Mouse (Mus musculus): ENCODE data around the gene Ankzf1.
A peak's percentile ranks its signal among the peaks of the same experiment; 100 is the strongest.

Gene Ankzf1

GRCm38 (mm10) chr1:75190577-75190976 is 1.4 kb upstream of the Ankzf1 start:
- no peak for DNase-seq (ENCODE audit: low spot score)

- DNase-seq (ENCODE audit: low spot score): no peak
Measured at GRCm38 (mm10) chr1:75191258-75191621, 711 bp upstream of the Ankzf1 start.

GRCm38 (mm10) chr1:75192452-75192851 is 501 bp downstream of the Ankzf1 start:
- no peak for DNase-seq (ENCODE audit: low spot score)

- no peak for DNase-seq (ENCODE audit: low spot score)
Measured at GRCm38 (mm10) chr1:75201236-75201635, 9.3 kb downstream of the Ankzf1 start.

GRCm38 (mm10) chr1:75208967-75209678 is 17.2 kb downstream of the Ankzf1 start:
- peak; percentile 34 for DNase-seq (ENCODE audit: low spot score)

- DNase-seq (ENCODE audit: low spot score): peak; percentile 96
Measured at GRCm38 (mm10) chr1:75210136-75211087, 18.5 kb downstream of the Ankzf1 start, which contains the start of the genes Glb1l and Stk16. Gene Glb1l (minus strand): TSS chr1:75210813. Gene Stk16 (plus strand): TSS chr1:75210838.

- no peak for DNase-seq (ENCODE audit: low spot score)
Measured at GRCm38 (mm10) chr1:75211141-75211708, 19.3 kb downstream of the Ankzf1 start.

- DNase-seq (ENCODE audit: low spot score): no peak
Measured at GRCm38 (mm10) chr1:75212542-75212941, 20.6 kb downstream of the Ankzf1 start.

GRCm38 (mm10) chr1:75213096-75213495 is 21.1 kb downstream of the Ankzf1 start:
- DNase-seq (ENCODE audit: low spot score): no peak

- no peak for DNase-seq (ENCODE audit: low spot score)
Measured at GRCm38 (mm10) chr1:75214442-75214841, 22.5 kb downstream of the Ankzf1 start.

GRCm38 (mm10) chr1:75214886-75215285 is 22.9 kb downstream of the Ankzf1 start:
- no peak for DNase-seq (ENCODE audit: low spot score)

- DNase-seq (ENCODE audit: low spot score): no peak
Measured at GRCm38 (mm10) chr1:75215785-75216184, 23.8 kb downstream of the Ankzf1 start.

GRCm38 (mm10) chr1:75216797-75217585 is 25.0 kb downstream of the Ankzf1 start:
- no peak for DNase-seq (ENCODE audit: low spot score)

GRCm38 (mm10) chr1:75217893-75218226 is 25.9 kb downstream of the Ankzf1 start:
- DNase-seq (ENCODE audit: low spot score): no peak

- DNase-seq (ENCODE audit: low spot score): no peak
Measured at GRCm38 (mm10) chr1:75218227-75219001, 26.5 kb downstream of the Ankzf1 start.

GRCm38 (mm10) chr1:75219078-75219477 is 27.1 kb downstream of the Ankzf1 start:
- peak; percentile 39 for DNase-seq (ENCODE audit: low spot score)

- DNase-seq (ENCODE audit: low spot score): no peak
Measured at GRCm38 (mm10) chr1:75219531-75219930, 27.6 kb downstream of the Ankzf1 start, which contains the start of gene Tuba4a. Gene Tuba4a (minus strand): TSS chr1:75219865.

- DNase-seq (ENCODE audit: low spot score): no peak
Measured at GRCm38 (mm10) chr1:75221538-75221937, 29.6 kb downstream of the Ankzf1 start.

- no peak for DNase-seq (ENCODE audit: low spot score)
Measured at GRCm38 (mm10) chr1:75222926-75223325, 31.0 kb downstream of the Ankzf1 start.

GRCm38 (mm10) chr1:75223532-75223931 is 31.6 kb downstream of the Ankzf1 start:
- no peak for DNase-seq (ENCODE audit: low spot score)

- no peak for DNase-seq (ENCODE audit: low spot score)
Measured at GRCm38 (mm10) chr1:75225473-75225872, 33.5 kb downstream of the Ankzf1 start.

Measured in ovary, postnatal 10 days (tissue).